Mouse (Mus musculus) megakaryocyte, adult 5-6 weeks (primary cell): ENCODE results near the gene Dock10. TPM values are rescaled to one million over a fixed set of nuclear protein-coding genes. Genes with fewer than 3 reads are reported as not detected.

Source experiments
- ATAC-seq: 2 replicates; pipeline ENCODE4 v1.8.0; 2016; ENCODE audit warnings: mild to moderate bottlenecking, inconsistent platforms; ENCODE audit not compliant: poor library complexity, severe bottlenecking
- total RNA-seq, 2 experiments: library from RNA; stranded (forward) in 1 of 2; stranded (reverse) in 1 of 2; fragments of 153-499, 151-499 nt in 1 of 2; fragments of 221-1000, 200-1000 nt in 1 of 2; gene quantifications; 2 replicates each; pipeline versions ENCODE4 v1.2.3 to v1.2.4; 2015 to 2017

The Dock10 gene
- total RNA-seq, 2 experiments from 2014 or later: 149 to 183 TPM

DNA sequence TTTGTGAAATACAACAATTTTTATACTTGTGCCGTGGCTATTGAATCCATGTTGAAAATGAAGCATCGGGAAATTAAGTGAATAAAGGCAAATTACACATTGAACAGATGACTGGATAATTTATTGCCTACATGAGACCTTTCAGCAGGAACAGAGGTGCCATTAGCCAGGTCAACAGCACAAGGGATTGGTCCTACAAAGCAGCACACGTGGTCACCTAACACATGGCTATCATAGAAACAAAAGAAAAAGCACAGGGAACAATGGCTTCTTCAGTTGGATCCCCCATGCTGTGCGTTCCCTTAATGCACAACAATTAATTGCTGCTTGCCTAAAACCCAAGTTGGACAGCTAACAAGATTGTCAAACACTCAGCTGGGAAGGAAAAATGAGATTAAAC lies 133.8 kb downstream of the Dock10 start:
- no peak for ATAC-seq

DNA sequence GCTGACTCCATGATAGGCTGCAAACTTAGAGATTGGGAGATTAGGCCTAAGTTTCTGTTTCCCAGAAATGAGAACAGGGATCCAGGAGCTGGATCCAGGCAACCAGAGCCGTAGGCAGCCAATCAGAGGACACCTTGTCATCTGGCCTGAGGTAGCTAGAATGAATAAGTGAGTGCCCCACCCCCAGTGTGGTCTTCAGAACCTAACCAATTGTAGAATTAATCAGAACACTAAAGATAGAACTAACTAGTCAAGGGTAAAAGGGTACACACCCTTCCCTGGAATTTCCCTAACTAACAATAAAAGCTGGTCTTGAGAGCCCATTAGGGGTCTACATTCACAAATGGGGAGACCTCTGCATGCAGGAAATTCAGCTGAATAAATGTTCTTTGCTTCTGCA lies 135.7 kb downstream of the Dock10 start:
- ATAC-seq: no peak

DNA sequence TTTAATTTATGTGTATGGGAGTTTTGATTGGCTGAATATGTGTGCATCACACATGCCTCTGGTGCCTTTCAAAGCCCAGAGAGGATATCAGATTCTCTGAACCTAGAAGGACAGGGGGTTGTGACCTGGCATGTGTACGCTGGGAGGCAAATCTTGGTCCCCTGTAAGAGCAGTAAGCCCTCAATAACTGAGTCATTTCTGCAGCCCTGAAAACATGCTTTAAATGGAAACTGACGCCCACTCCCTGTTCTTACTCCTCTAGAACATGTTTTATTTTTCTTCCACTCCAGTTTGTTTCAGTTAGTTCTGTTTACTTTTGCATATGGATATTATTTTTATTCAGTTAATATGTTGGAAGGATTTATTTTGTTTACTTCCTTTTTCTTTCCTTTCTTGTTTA lies 139.2 kb downstream of the Dock10 start:
- ATAC-seq: no peak

DNA sequence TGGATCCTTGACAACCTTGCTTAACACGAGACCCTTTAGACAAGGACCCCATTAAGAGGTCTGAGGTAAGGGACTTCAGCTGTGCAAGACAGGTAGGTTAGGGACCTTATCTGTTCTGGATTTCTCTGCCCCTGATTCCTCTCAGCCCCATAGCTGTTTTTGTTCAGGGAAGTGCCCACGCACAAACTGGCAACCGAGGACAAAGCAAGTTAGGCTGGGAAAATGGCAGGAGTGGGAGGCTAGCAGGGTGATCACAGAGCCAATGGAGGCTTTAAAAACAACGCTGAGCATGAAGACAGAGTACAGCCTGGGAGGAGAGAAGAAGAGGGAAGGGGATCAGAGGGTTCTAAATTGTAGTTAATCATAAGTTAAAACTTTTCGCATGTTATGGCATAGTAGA lies 141.7 kb downstream of the Dock10 start:
- ATAC-seq: no peak

DNA sequence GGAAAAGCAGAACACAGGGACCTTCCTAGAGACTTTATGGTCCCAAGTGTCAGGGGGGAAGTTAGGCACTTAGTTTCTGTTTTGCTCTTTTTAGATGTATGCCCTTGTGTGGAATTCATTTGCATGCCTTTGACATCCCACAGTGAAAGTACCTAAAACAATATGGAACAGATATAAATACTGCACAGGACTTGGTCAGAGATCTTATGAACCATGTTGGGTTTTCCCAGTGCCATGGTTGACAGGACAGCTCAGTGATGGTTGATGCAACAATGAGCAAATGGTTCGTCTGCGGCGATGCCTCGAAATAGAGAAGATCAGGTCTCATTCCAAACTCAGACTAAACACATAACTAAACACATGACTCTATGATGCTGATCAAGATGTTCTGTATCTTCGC lies 143.6 kb downstream of the Dock10 start:
- no peak for ATAC-seq

DNA sequence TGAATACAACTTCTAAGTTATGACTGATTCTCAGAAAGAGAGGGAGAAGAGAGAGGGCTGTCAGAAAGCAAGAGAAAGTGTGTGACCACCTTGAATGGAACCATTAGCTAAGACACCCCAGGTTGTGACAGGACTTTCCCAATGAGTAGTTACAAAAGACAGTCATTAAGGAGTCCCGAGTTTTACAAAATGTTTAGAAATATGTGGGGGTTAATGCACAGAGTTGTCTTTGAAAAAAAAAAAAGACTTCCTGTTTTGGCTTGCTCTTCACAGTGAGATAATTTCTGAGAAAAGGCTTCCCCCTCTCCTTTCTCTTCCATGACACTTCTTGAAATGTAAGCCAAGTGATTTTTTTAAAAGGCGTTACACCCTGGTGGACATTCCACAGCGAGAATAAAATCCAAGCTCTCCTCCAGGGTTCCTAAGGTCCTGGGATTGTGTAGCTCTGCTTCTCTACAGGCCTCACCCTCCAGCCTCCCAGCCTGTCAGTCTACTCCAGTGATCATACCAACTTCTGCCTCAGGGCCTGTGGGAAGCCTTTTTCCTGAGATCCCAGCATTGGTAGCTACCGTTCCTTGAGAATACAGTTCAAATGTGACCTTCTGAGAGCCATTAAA lies 144.8 kb downstream of the Dock10 start:
- ATAC-seq: peak; percentile 67

DNA sequence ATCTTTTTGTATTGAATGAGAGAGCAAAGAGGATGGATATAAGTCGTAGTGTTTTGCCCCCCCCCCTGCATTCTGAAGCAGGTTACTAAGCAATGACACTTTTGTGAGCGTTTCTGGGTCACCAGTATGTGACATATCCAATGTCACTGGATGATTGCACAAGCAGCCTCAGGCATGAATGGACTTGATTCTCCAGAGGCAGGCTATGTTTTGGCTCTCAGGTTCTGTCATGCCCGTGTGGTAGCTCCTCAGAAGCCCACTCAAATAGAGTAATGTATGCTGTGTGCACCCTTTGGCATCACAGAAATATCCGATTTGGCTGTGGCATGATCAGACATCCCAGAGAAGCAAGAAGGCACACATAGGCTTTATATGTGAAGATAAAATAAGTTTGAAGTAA lies 150.8 kb downstream of the Dock10 start:
- ATAC-seq: no peak

DNA sequence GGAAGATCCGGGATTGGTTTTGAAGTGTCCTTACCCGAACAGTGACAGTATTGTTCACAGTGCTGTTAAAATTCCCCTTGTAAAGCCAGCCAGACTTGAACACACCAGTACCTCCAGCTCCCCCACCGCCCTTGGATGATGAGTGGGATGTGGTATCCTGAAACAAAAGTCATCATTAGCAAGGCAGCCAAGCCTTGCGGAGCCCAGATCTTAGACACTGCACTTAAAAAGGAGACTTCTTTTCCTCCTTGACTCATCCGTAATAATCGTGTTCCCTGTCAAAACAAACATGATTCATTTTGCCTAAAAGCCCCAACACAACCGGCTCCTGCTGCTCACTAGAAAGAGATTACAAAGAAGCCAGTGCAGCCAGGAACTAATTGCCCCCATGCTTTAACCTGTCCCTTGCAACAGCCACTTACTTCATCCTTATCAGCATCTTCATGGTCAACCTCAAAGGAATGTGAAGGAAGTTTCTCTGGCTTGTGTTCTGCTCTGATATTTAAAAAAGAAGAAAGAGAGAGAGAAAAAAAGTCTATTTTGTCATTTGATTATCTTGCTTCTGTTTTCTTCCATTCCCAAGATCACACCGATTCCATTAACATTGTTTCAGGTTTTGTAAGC lies 152.1 kb downstream of the Dock10 start:
- ATAC-seq: no peak; the same call in none of the 2 replicates

DNA sequence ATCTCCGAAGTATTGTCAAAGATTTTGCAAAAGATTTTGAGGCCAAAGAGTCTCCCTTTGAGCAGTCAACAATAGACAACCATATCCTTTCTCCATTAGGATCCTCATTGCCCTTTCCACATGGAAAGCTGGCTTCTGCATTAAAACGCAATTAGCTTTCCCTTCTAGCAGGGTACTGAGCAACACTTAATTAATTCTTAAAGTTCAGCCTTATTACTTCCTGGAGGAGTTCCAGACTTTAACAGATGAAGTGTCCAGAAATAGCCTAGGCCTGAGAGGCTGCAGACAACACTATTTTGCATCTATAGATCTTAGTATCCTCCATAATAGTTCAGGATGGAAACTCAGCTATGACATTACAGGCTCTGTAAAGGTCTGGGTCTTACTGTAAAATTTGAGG lies 154.0 kb downstream of the Dock10 start:
- no peak for ATAC-seq

DNA sequence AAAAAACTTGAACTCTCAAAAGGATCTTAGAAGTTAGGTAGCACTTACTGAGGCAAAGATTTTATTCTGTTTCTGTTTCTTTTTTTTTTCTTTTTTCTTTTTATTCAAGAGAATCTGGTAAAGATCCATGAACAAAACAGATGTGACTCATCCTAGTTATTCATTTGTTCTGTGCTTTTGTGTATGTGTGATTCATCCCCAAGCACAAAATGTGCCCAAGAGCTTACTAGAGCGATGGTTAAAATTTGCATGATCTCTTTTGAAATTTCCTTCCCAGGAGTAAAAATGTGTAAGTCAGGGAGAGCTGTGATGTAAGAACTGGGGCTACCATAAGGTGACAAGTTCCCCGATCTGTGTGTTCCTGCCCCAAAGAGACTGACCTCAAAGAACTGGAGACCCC lies 155.2 kb downstream of the Dock10 start:
- no peak for ATAC-seq

DNA sequence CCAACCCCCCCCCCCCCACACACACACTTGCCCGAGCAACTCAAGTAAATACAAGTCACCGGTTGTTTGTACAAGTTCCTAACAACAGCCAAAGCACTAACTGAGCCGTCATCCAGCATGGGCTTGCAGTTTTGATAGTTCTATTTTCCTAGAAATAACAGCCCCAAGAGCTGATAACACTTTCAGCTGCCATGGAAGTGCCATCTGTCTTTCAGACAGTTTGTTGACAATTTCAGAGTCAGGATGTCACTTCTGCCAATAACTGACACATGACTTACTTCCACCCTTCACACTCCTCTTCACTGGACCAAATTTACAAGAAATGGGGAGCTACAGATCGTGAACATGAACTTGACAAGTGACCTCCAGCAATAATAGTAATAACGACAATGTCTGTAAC lies 175.0 kb downstream of the Dock10 start:
- no peak for ATAC-seq

DNA sequence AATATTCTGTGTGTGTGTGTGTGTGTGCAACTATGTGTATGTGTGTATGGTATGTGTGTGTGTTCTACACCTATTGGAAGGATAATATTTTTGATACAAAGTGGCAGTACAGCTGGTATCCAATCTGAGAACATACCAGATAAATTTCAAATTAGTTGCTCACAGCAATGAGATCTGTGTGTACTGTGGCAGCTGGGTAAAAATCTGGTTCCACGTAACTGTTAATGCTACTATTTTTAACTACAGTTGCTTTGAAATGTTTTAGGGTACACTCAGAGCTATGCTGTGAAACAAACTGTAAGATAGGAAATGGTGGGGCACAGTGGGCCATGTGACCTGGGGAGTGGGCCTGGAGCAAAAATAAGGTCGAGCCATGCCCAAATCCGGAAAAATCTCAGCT lies 176.1 kb downstream of the Dock10 start:
- no peak for ATAC-seq

DNA sequence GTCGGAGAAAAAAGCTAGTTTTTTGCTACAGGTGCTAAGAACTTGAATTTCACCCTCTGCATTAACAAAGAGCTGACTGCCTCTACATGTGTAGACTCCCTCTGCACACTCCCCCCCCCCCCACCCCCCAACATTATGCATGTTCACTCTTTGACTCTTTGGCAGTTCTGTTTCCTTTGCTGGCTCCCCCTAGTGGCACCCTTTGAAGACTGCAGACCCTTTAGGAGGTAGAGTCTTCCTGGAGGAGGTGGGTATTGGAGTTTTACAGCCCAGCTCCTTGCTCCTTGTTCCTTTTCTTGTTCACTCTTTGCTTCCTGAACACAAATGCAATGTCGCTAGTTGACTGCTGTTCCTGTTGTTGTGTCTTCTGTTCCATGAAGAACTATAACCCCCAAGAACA lies 181.4 kb downstream of the Dock10 start:
- ATAC-seq: peak; percentile 64; the same call in 1 of the 2 replicates

DNA sequence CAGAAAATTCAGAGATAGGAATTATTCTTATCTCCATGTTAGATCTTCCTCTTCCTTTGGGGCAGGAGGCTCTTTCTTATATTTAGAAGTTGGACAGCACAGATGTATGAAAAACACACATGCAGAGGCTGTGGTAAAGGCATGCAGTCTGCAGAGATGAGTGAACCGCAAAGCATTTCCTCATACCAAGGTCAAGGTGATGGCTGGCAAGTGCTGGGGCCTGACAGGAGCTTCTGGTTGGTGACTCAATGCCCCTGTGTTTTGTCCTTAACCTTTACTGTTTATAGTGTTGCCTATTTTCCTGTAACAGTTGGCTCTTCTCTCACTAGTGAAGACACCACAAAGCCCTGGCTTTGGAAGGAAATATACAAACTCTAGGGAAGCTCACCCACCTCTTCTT lies 201.9 kb downstream of the Dock10 start:
- ATAC-seq: no peak

DNA sequence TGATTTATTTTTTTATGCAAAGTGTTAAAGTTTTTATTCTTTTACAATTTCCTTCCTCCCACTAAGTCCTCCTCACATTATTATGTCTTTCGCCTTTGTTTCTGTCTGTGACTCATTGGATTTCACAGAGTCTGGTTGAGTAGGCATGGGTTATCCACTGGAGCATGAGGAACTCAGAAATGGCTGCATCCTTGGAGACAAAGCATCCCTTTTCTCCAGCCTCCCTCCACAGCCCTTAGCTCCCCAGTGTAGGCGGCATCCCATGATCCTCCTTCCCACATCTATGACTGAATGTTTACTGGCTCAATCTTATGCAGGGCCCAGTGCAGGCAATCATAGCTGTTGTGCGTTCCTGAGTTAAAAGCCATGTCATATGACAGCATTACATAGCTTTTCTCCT lies 216.8 kb downstream of the Dock10 start:
- no peak for ATAC-seq

DNA sequence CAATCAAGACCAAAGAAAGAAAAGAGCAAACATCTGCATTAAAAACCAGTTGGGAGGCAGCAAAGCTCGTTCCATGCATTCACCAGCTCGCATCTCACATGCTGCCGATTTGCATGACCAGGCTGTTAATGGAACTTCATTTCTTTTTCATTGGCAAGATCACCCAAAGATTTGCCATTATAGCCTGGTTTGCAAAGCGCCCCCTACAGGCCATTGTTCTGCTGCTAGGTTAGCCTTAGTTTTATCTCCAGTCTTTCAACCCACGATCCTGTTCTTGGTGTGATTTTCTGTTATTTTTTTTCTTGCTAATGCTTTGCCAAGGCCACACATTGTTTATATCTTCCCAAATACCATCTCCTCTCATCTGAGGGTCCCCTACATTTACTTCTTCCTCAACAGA lies 236.1 kb downstream of the Dock10 start:
- no peak for ATAC-seq

DNA sequence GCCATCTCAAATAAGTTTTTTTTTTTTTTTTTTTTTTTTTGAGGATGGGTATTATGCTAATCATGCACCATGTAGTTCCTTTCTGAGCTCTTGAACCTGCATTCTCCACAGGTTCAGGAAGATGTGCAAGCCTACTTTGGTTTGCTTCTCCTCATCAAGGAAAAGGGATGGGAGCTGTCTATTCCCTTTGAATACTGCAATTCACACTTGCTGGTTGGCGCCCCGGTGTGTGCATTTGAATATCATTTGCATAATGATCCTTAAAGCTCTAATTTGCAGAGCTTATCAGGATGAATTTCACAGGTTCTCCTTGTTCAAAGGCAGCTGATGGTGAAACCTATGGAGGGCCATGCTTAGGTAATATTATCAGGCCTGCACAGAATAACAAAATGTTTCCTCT lies 237.9 kb downstream of the Dock10 start:
- no peak for ATAC-seq

DNA sequence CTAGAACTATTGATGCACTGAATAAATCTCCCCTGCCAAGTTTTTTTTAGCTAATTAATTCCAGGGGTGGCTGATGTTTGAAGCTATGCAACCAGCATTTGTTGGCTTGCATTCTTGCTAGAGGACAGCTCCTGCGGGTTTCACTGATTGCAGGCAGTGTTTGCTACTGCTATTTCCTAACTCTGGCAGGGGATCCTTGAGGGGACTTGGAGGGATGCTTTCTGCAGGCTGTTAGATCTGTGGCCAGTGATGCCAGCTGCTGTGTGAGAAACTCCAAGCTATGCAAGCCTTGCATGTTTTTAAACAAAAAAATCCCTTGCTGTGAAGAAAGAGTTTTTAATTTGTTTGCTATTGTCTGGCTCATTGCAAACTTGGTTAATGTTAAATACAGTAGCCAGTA lies 238.4 kb downstream of the Dock10 start:
- ATAC-seq: no peak

DNA sequence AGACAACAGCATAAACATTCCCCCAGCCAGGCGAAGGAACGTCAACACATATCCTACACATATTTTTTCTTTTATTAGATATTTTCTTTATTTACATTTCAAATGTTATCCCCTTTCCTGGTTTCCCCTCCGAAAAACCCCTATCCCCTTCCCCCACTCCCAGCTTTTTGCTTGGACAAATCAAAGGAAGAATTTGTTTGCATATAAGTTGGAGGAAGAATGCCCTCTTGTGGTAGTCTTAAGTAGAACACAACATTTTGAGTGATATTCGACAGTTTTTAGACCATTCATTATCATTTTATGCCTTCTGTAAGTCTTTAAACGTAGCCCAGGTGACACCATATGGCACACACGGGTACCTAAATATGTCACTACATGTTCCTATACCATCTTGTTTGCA lies 242.5 kb downstream of the Dock10 start:
- no peak for ATAC-seq

DNA sequence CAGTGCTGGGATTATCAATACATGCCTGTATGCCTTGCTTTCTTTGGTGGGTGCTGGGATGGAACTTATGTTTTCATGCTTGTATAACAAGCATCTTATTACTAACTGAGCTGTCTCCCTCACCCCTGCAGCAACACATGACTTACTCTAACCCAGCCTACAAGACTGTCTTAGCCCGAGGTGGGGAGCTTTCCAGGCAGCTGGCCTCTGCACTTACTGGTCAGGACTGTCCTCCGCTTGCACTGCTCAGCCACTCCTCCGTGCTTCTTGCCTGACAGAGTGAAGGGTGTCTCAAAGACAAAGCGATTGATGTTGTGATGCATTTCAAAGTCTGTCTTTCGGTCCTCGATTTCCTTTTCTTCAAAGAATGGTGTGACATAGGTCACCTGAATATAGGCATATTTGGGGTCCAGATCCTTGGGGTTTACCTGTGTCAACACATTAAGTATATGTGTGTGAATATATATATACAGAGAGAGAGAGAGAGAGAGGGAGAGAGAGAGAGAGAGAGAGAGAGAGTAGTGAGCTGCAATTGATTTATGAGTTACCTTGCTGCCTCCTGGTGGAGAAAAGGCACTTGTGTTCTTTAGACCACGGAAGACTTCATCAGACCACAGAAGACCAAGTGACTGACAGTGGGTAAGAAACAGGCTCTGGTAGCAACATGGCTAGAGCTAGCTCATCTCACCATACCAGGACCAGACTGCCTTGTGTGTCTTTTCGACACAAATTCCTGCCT lies 245.9 kb downstream of the Dock10 start:
- ATAC-seq: no peak

DNA sequence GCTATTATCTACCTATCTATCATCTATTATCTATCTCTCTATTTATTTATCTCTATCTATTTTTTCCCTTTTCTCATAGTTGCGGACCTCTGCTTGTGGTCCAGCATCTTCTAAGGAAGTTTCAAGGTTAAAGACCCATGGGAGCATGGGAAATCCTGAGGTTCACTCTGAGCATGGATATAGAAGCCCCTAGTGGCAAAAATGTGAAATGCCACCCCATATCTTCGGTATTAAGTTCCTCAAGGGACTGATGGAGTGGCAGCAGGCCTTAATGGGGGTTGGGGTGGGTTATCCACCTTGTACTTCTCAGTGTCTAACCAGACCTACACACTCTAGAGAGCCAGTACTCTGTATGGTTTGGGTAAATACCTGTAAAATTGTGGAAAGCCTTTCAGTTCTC lies 253.6 kb downstream of the Dock10 start:
- ATAC-seq: peak; percentile 54; the same call in 1 of the 2 replicates

DNA sequence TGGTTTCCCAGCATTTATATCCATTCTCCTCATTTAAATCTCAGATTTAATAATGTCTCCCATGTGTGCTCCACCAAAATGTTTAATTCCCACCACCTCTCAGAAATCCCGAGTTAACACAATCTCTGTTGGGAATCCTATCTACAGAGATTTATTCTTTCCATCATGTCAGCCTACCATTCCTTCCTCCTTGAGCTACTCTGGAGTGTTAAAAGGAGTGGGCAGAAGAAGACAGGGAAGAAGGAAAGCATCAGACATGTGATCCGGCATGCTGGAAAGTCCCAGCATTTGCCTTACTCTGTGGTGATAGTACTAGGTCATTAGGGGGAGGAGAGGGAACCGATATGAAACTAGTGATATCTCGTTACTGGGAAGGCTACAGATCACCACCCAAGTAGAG lies 254.2 kb downstream of the Dock10 start:
- ATAC-seq: no peak
